Mouse (Mus musculus) stomach, embryonic 14.5 days (tissue): Measurements from ENCODE around the gene Barhl1. TPM values are rescaled to one million over a fixed set of nuclear protein-coding genes. Genes with fewer than 3 reads are reported as not detected.

ENCODE experiments used
- ATAC-seq: fragments of 200-750 bp; cut with Nextera tagmentation; 2 replicates; pipeline ENCODE4 v1.8.0; 2017; ENCODE audit warnings: low read depth, moderate TSS enrichment; ENCODE audit not compliant: insufficient number of reproducible peaks, insufficient read depth, low FRiP score
- H3K27ac ChIP-seq: fragments of 300-500 bp; sonication (generic); 2 replicates; pipeline ENCODE4 v1.5.1; 2014; ENCODE audit warnings: mild to moderate bottlenecking, low read length, moderate library complexity, mixed read lengths
- H3K27me3 ChIP-seq: fragments of 300-500 bp; sonication (generic); 2 replicates; pipeline ENCODE4 v1.6.1; 2014; ENCODE audit warnings: low read length, control low read depth, mixed read lengths; ENCODE audit not compliant: control insufficient read depth, insufficient read depth
- H3K36me3 ChIP-seq: fragments of 300-500 bp; sonication (generic); 2 replicates; pipeline ENCODE4 v1.6.1; 2014; ENCODE audit warnings: mild to moderate bottlenecking, control low read depth, low read length, moderate library complexity, mixed read lengths; ENCODE audit not compliant: control insufficient read depth, insufficient read depth
- H3K4me1 ChIP-seq: fragments of 300-500 bp; sonication (generic); 2 replicates; pipeline ENCODE4 v1.6.1; 2014; ENCODE audit warnings: low read length, control low read depth, mixed read lengths; ENCODE audit not compliant: control insufficient read depth, insufficient read depth
- H3K4me2 ChIP-seq: fragments of 300-500 bp; sonication (generic); replicated peaks from 2 replicates; pipeline ENCODE4 v1.6.1; 2014; ENCODE audit warnings: low read depth, low read length, control low read depth
- H3K4me3 ChIP-seq: fragments of 300-500 bp; sonication (generic); 2 replicates; pipeline ENCODE4 v1.5.1; 2014; ENCODE audit warnings: low read depth, low read length, control low read depth
- H3K9ac ChIP-seq: fragments of 300-500 bp; sonication (generic); replicated peaks from 2 replicates; pipeline ENCODE4 v1.6.1; 2014; ENCODE audit warnings: low read depth, mild to moderate bottlenecking, control low read depth, low read length, moderate library complexity, mixed read lengths
- H3K9me3 ChIP-seq: fragments of 300-500 bp; sonication (generic); 2 replicates; pipeline ENCODE4 v1.6.1; 2016; ENCODE audit warnings: low read depth, low read length, control low read depth; ENCODE audit not compliant: control insufficient read depth
- WGBS: fragments of 180-500 bp; shearing (Covaris S2); extraction: QIAGEN DNeasy Blood & Tissue Kit; methylation state at CpG from one replicate; pipeline ENCODE4 v1.1.7; 2014; 5-methylcytosine and 5-hydroxymethylcytosine counted together
- polyA plus RNA-seq: library from polyadenylated mRNA; unstranded; fragments of >200 nt; fragmentation: Nextera tagmentation; extraction: Ambion mirVana; gene quantifications from 2 replicates; pipeline ENCODE4 v1.2.1, GENCODE M21; 2014

Gene Barhl1
- polyA plus RNA-seq, 1 experiment from 2014 or later: 0.12 TPM

DNA sequence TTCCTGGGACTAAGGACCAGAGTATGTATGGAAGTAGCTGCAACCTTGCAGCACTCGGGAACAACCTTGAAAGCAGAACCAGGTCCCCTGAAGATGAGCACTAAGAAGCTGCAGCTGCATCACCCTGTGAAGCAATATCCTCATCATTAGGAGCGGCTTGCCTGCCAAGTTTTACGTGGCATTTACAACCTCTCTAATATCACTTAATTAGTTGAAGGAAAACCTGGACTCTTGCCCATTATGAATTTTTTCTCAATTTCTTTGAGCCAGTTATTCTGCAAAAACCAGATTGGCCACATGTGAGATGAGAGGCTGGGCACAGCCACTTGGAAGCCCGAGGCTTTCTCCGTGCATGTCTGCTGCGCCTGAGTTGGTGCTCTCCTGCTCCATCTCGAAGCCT, 20.6 kb downstream of the Barhl1 start:
- Histone ChIP-seq H3K27ac (no peak overlapping the region), H3K4me2 (no peak overlapping the region), H3K9ac (no peak overlapping the region), H3K36me3 (peaks cover 14% of the 10 kb centered on the region), H3K9me3 (no peaks in the 10 kb centered on the region), H3K27me3 (no peaks in the 10 kb centered on the region), H3K4me1 (no peaks in the 10 kb centered on the region), H3K4me3 (no peak overlapping the region)
- ATAC-seq: no peak
- WGBS: 88% methylated on average over 7 of the region's 7 CpGs

DNA sequence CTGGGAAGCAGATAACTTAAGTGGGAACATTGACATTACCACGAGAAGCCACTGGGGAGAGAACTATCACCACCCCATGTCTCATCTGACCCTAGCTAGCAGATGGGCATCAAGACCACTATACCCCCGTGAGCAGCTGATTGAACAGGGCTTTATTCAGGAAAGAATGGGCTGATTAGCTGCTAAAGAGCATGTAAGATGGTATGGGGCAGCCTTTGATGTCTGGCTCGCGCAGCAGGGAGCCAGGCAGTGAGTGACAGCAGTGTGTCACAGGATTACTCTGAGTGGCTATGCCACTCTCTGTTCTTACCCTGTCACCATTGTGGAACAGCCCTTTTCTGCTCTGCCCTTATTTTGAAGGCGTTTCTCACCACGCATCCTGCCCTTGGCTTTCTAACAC, 22.9 kb downstream of the Barhl1 start:
- H3K9ac ChIP-seq: no peak overlapping the region
- WGBS: 75% methylated on average over 6 of the region's 6 CpGs
- H3K4me1 ChIP-seq: no peaks in the 10 kb centered on the region
- H3K27me3 ChIP-seq: no peaks in the 10 kb centered on the region
- H3K36me3 ChIP-seq: peaks cover 14% of the 10 kb centered on the region
- no peak for ATAC-seq
- H3K27ac ChIP-seq: no peak overlapping the region
- H3K4me2 ChIP-seq: no peak overlapping the region
- no peaks in the 10 kb centered on the region for H3K9me3 ChIP-seq
- H3K4me3 ChIP-seq: no peak overlapping the region

GRCm38 (mm10) chr2:28892796-28893195, 23.7 kb downstream of the Barhl1 start:
- Histone ChIP-seq H3K27ac (no peak overlapping the region), H3K4me1 (no peaks in the 10 kb centered on the region), H3K4me3 (no peak overlapping the region), H3K9me3 (no peaks in the 10 kb centered on the region), H3K4me2 (no peak overlapping the region), H3K27me3 (no peaks in the 10 kb centered on the region), H3K9ac (no peak overlapping the region), H3K36me3 (peaks cover 14% of the 10 kb centered on the region)
- 53% methylated on average over 1 of the region's 1 CpGs for WGBS
- ATAC-seq: no peak

- Histone ChIP-seq H3K9ac (no peak overlapping the region), H3K4me3 (no peak overlapping the region), H3K4me1 (0 out of 2 replicates have a peak, but pooled peaks cover 4% of the 10 kb centered on the region), H3K4me2 (no peak overlapping the region), H3K27ac (no peak overlapping the region; the same call in 1 of the 2 replicates), H3K27me3 (no peaks in the 10 kb centered on the region), H3K36me3 (peaks cover 25% of the 10 kb centered on the region), H3K9me3 (no peaks in the 10 kb centered on the region)
- 24% methylated on average over 4 of the region's 4 CpGs for WGBS
- ATAC-seq: no peak
Measured at GRCm38 (mm10) chr2:28884914-28885313, 31.6 kb downstream of the Barhl1 start.

DNA sequence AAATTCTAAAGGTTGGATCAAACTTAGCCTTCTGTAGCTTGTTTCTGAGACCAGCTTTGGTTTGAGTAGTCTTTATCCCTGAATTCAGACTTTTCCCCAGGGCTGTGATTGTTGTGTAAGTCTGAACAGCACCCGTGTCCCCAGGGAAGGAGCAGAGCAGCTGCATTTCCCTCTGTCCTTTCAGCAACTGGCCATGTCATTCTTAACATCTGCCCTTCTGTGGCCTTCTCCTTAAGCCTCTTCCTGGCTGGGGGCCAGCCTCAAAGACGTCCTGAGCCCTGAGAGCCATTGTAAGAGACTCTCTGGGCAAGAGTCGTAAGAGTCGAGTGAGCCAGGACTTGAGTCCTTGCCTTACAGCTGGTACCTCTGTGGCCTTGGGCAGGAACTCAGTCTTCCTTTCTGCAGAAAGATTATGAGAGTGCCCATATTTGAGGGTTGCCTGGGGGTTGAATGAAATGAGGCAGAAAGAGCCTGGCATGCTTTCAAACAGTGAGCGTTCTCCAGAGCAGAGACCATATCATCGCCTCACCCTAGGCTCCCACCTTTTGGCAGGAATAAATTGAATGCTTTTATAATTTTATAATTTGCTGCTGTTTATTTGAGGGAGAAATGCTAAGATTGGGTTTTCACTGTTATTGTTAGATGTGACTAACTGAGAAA, 33.5 kb downstream of the Barhl1 start:
- 0 out of 2 replicates have a peak, but pooled peaks cover 4% of the 10 kb centered on the region for H3K4me1 ChIP-seq
- no peak overlapping the region for H3K4me2 ChIP-seq
- H3K27me3 ChIP-seq: no peaks in the 10 kb centered on the region
- H3K4me3 ChIP-seq: no peak overlapping the region
- no peaks in the 10 kb centered on the region for H3K9me3 ChIP-seq
- no peak overlapping the region for H3K9ac ChIP-seq
- 63% methylated on average over 6 of the region's 6 CpGs for WGBS
- ATAC-seq: no peak
- peaks cover 23% of the 10 kb centered on the region for H3K36me3 ChIP-seq
- H3K27ac ChIP-seq: no peak overlapping the region

DNA sequence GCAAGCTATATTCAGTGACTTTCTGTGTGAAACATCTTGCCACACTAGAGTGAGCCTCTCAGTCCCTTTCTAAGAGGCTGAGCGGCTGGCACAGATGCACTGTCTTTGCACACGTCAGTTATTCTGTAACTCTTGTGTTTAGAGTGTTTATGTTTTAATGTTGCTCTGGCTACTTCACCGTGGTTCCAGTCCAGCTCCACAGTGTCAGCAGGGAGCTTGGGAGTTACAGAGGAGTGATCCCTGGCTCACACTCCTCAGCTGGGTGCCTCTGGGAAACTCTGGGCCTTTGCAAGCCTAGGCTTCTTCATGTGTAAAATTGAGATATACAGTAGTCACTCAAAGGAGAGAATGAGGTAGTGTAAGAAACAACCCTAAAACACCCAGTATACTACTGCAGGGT, 34.4 kb downstream of the Barhl1 start:
- Histone ChIP-seq H3K9ac (no peak overlapping the region), H3K36me3 (peaks cover 24% of the 10 kb centered on the region), H3K4me1 (0 out of 2 replicates have a peak, but pooled peaks cover 4% of the 10 kb centered on the region), H3K4me3 (no peak overlapping the region), H3K27me3 (no peaks in the 10 kb centered on the region), H3K9me3 (no peaks in the 10 kb centered on the region), H3K4me2 (no peak overlapping the region), H3K27ac (no peak overlapping the region)
- no peak for ATAC-seq
- WGBS: 86% methylated on average over 3 of the region's 3 CpGs

GRCm38 (mm10) chr2:28881275-28881674, 35.2 kb downstream of the Barhl1 start:
- 86% methylated on average over 3 of the region's 3 CpGs for WGBS
- no peaks in the 10 kb centered on the region for H3K9me3 ChIP-seq
- no peak overlapping the region for H3K4me3 ChIP-seq
- ATAC-seq: no peak
- peaks cover 26% of the 10 kb centered on the region for H3K36me3 ChIP-seq
- no peak overlapping the region for H3K27ac ChIP-seq
- no peak overlapping the region for H3K4me2 ChIP-seq
- no peaks in the 10 kb centered on the region for H3K27me3 ChIP-seq
- 0 out of 2 replicates have a peak, but pooled peaks cover 4% of the 10 kb centered on the region for H3K4me1 ChIP-seq
- H3K9ac ChIP-seq: no peak overlapping the region

- Histone ChIP-seq H3K4me3 (no peak overlapping the region), H3K4me1 (no peaks in the 10 kb centered on the region), H3K9ac (no peak overlapping the region), H3K36me3 (peaks cover 31% of the 10 kb centered on the region), H3K4me2 (no peak overlapping the region), H3K9me3 (no peaks in the 10 kb centered on the region), H3K27ac (no peak overlapping the region), H3K27me3 (no peaks in the 10 kb centered on the region)
- no peak for ATAC-seq
- WGBS: 88% methylated on average over 11 of the region's 11 CpGs
Measured at GRCm38 (mm10) chr2:28875554-28875953, 40.9 kb downstream of the Barhl1 start.

GRCm38 (mm10) chr2:28867495-28867894, 49.0 kb downstream of the Barhl1 start:
- no peaks in the 10 kb centered on the region for H3K4me1 ChIP-seq
- peaks cover 34% of the 10 kb centered on the region for H3K36me3 ChIP-seq
- no peaks in the 10 kb centered on the region for H3K9me3 ChIP-seq
- H3K27me3 ChIP-seq: no peaks in the 10 kb centered on the region
- no peak overlapping the region for H3K4me3 ChIP-seq
- H3K4me2 ChIP-seq: no peak overlapping the region
- no peak overlapping the region for H3K27ac ChIP-seq
- H3K9ac ChIP-seq: no peak overlapping the region
- 72% methylated on average over 7 of the region's 7 CpGs for WGBS
- ATAC-seq: no peak
